Mouse (Mus musculus) liver, postnatal 0 days (tissue): ENCODE results near the gene Poldip3.

Experiments used
- CTCF ChIP-seq: sonication (generic); IDR thresholded peaks from 2 replicates; pipeline ENCODE4 v1.5.1; 2016; ENCODE audit warnings: antibody characterized with exemption, low read depth
- EP300 ChIP-seq: IDR thresholded peaks from 2 replicates; pipeline ENCODE4 v1.6.1; 2016; ENCODE audit warnings: antibody characterized with exemption, low read depth, mild to moderate bottlenecking

DNA sequence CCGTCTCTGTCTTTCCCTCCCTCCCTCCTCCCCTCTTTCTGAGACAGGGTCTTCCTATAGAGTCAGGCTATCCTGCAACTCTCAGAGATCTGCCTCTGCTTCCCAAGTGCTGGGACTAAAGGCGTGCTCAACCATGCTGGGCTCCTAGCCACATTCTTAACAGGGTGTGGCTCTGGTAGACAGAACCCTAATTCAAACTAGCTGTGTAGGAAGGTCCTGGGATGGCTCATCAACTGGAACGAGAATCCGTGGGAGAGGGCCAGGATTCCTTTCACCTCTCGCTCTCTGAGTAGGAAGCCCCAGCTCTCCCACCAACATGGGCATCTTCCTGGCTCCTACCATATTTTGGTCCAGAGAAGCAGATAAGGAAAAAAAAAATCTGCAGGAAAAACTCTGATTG lies 33.2 kb upstream of the Poldip3 start:
- TF ChIP-seq CTCF (no peak), EP300 (no peak)
